Mouse (Mus musculus) neutrophil, adult 5-6 weeks (primary cell): ENCODE results near the gene Ntsr1. TPM values are rescaled to one million over a fixed set of nuclear protein-coding genes. Genes with fewer than 3 reads are reported as not detected.

Experiments used
- ATAC-seq: fragments of 151-379, 151-347 bp; 2 replicates; pipeline ENCODE4 v1.8.0; 2017; ENCODE audit warnings: mild to moderate bottlenecking, moderate TSS enrichment; ENCODE audit not compliant: insufficient number of reproducible peaks, poor library complexity, low FRiP score, severe bottlenecking; ENCODE audit errors: extremely low read depth
- total RNA-seq: library from RNA; stranded (forward); fragments of 200-1000 nt; gene quantifications from 2 replicates; pipeline ENCODE4 v1.2.3, GENCODE M21; 2017

Ntsr1 gene
- total RNA-seq, 1 experiment from 2014 or later = not detected

GRCm38 (mm10) chr2:180547384-180548106 is 47.8 kb downstream of the Ntsr1 start:
- no peak for ATAC-seq

- ATAC-seq = no peak
Measured at GRCm38 (mm10) chr2:180552340-180552739, 52.6 kb downstream of the Ntsr1 start.

GRCm38 (mm10) chr2:180555219-180555618 is 55.4 kb downstream of the Ntsr1 start:
- no peak for ATAC-seq

- ATAC-seq = no peak
Measured at GRCm38 (mm10) chr2:180556470-180556869, 56.7 kb downstream of the Ntsr1 start.

GRCm38 (mm10) chr2:180560245-180560644 is 60.5 kb downstream of the Ntsr1 start:
- no peak for ATAC-seq

GRCm38 (mm10) chr2:180562146-180562545 is 62.4 kb downstream of the Ntsr1 start:
- ATAC-seq = no peak

GRCm38 (mm10) chr2:180563296-180563695 is 63.5 kb downstream of the Ntsr1 start:
- ATAC-seq = no peak

- ATAC-seq = no peak
Measured at GRCm38 (mm10) chr2:180563841-180564240, 64.1 kb downstream of the Ntsr1 start.

- ATAC-seq = peak; percentile 59; the same call in 1 of the 2 replicates
Measured at GRCm38 (mm10) chr2:180566240-180566913, 66.6 kb downstream of the Ntsr1 start.

GRCm38 (mm10) chr2:180569028-180569643 is 69.4 kb downstream of the Ntsr1 start:
- no peak for ATAC-seq

GRCm38 (mm10) chr2:180576482-180576881 is 76.7 kb downstream of the Ntsr1 start:
- no peak; the same call in 1 of the 2 replicates for ATAC-seq

- peak; percentile 56; the same call in 1 of the 2 replicates for ATAC-seq
Measured at GRCm38 (mm10) chr2:180578686-180579085, 78.9 kb downstream of the Ntsr1 start.

- no peak for ATAC-seq
Measured at GRCm38 (mm10) chr2:180581002-180581401, 81.2 kb downstream of the Ntsr1 start, which contains the start of gene Mrgbp. Gene Mrgbp, plus strand, starts transcription at chr2:180581304.

GRCm38 (mm10) chr2:180582481-180583153 is 82.8 kb downstream of the Ntsr1 start:
- peak; percentile 74 for ATAC-seq

GRCm38 (mm10) chr2:180583154-180583507 is 83.4 kb downstream of the Ntsr1 start:
- no peak for ATAC-seq

GRCm38 (mm10) chr2:180588736-180589122 is 89.0 kb downstream of the Ntsr1 start:
- no peak for ATAC-seq

GRCm38 (mm10) chr2:180589123-180589831 is 89.5 kb downstream of the Ntsr1 start, which contains the start of gene Ogfr:
Gene Ogfr, plus strand, starts transcription at chr2:180589245.
- ATAC-seq = peak; percentile 74
